Mouse (Mus musculus): ENCODE results near the gene Ybx2. TPM values are rescaled to one million over a fixed set of nuclear protein-coding genes. Genes with fewer than 3 reads are reported as not detected.

Gene Ybx2
- polyA plus RNA-seq (2015; fragmentation: Nextera tagmentation; extraction: Ambion mirVana) = 3.5 and 5.2 TPM in 2 replicates

DNA sequence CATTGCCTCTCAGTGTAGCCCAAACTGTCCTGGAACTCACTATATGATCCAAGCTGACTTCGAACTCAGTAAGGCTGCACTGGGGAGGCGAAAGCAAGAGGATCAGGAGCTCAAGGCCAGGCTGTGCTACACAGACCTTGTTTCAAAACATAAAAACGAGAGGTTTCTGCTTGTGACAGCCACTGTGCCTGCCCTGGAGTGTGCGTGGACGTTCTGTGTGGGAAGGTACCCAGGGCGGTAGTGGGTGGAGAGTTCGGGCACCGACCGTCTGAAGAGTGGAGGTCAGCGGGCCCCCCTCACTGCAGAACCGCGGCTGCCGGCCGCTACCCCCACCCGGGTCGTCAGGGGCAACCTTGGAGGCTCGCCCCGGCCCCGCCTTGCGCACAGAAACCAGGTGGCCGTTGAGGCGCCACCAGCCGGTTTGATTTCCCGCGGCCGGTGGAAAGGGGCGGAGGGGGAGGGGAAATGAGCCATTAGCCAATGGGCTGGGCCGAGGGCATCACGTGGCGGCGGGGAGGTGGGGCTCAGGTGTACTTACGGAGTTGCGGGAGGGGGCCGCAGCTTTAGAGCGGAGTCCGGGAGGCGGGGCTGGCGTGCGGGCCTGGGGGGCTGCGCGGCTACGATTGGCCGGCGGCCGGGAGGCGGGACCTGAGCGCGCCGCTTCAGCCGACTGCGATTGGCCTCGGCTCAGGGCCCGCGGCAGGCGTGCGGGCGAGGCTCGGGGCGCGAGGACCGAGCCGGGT, at the start of gene Ybx2:
TSS of gene Ybx2 (plus strand) at position 660 of the 743 bp plus-strand sequence.

GRCm38 (mm10) chr11:69895291-69895690, 40.3 kb upstream of the Ybx2 start, which contains the start of gene Acap1:
Acap1 (minus strand) TSS chr11:69895539.

GRCm38 (mm10) chr11:69900471-69901405, 34.9 kb upstream of the Ybx2 start, which contains the start of the genes 2810408A11Rik and Neurl4:
2810408A11Rik (minus strand) TSS chr11:69900987.
Neurl4 (plus strand) TSS chr11:69901072.

DNA sequence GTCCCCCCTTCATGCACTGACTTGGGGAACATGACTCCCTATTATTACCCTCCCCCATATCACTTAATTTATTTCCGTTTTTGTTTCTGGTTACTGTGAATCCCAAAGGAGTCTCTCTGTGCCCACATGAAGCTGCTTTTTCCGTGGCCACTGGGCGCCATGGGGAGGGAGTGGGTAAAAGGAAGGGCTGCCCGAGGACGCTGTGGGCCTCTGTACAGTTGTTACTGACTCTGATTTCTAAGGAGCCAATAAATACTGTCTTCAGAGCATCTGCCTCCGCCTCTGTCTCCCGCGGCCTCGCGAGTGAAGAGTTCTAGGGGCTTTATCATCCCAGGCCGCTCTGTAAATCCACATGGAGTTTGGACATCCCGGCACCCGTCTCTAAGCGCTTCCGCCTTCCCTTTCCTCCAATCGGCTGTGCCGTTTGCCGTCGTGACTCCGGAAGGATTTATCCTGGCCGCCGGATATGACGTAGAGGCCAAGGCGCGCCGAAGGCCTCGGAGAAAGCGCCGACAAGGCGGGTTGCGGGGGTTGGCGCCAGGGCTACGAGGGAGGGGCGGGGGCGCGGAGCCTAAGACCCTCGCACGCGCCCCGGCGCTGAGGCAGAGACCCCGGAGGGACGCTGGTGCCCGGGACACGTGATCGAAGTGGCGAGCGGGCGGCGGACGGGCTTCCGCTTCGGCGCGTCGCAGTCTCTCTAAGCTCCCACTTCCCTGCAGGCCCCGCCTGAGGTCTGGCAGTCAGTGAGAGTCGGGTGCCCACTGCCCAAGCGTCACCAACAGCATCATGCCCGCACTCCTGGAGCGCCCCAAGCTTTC, 21.8 kb upstream of the Ybx2 start, which contains the start of gene Gps2:
TSS of gene Gps2 (plus strand) at position 335 of the 818 bp plus-strand sequence.

DNA sequence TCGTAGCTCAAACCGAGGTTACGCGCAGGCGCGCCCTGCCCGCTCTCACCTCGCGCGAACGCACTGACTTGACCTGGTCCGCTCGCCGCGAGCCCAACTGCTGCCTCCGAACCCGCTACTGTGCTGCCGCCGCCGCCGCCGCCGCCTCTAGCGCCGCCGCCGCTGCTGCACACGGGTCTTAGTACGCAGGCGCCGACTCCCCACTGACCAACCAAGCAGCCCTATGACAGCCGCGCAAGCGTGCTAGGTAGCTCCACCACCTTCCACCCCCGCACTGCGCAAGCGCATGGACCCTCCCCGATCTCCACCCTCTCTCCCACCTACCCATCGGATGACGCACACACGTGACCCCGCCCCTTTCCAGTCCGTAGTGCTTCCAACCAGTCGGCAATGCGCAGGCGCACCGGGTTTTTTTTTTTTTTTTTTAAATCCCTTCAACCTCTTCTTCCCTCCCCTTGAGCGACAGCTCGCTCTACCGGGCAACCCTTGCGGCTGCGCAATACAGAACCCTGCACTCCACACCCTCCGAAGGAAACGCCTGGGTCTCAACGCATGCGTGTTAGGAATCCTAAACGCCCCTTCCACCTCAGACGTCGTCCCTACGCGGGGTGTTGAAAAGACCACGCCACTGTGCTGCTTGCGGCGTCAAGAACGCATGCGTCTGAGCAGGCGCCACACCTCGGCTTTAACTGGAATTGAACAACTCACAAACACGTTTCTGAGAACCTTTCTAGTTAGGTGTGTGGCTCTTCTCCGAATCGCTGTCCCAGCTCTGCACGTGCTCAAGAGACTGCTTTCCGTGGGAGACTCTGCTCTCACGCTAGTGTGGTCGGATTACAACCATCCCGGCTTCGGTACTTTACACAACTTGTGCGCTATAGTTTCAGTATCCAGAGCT, 14.2 kb upstream of the Ybx2 start, which contains the start of gene Eif5a:
TSS of gene Eif5a (minus strand) at position 845 of the 898 bp plus-strand sequence.

GRCm38 (mm10) chr11:69948066-69948762, 12.6 kb downstream of the Ybx2 start, which contains the start of gene Slc2a4:
Slc2a4 (minus strand) TSS chr11:69948188.

DNA sequence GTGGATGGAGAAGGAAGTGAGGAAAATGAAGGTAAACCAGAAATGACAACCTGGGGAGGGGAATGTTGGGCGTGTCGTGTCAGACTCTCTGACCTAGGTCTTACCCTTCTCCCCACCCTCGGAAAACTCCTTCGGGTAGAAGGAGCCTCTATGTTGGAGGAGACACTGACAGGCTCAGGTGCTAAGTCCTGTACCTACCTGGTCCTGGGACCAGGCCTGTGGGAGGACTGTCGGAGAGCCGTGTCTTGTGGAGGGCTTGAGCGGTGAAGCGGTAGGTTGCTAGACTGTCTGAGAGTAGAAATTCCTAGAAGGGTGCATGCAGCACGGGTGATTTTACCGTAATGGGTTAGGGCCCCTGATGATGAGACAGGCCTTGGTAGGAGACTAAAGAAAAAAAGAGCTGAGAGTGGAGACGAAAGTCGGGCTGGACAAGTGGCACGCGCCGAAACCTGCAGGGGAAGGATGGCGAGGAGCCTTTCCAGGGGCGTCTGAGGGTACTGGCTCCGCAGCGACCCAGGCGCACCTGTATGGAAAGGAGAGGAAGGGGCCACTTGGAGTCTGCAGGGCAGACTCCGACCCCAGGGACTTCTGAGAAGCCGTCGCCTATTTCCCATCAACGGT, 29.2 kb downstream of the Ybx2 start, which contains the start of gene Cldn7:
TSS of gene Cldn7 (plus strand) at position 130 of the 621 bp plus-strand sequence.

GRCm38 (mm10) chr11:69981141-69981762, 45.7 kb downstream of the Ybx2 start, which contains the start of gene Ctdnep1:
Ctdnep1 (plus strand) TSS chr11:69981156.

GRCm38 (mm10) chr11:69982225-69982624, 46.6 kb downstream of the Ybx2 start, which contains the start of gene Elp5:
Elp5 (minus strand) TSS chr11:69982517.

Small RNAs within 50 kb of the gene (microRNA-seq; reads per million reads assigned to microRNA genes)
- not detected for gene Gm44349

Other genes with a start within 250 kb of the Ybx2 start
- 7.0 TPM in 2 replicates for gene Tnfsf12, start 239.9 kb upstream of the Ybx2 start, polyA plus RNA-seq (2015; fragmentation: Nextera tagmentation; extraction: Ambion mirVana)
- gene Tnfsfm13, start 239.7 kb upstream of the Ybx2 start, polyA plus RNA-seq (2015; fragmentation: Nextera tagmentation; extraction: Ambion mirVana) = 1.3 and 3.3 TPM in 2 replicates
- 9.6 and 10.9 TPM in 2 replicates for gene Polr2a, start 177.2 kb upstream of the Ybx2 start, polyA plus RNA-seq (2015; fragmentation: Nextera tagmentation; extraction: Ambion mirVana)
- gene Slc35g3, start 173.8 kb upstream of the Ybx2 start, polyA plus RNA-seq (2015; fragmentation: Nextera tagmentation; extraction: Ambion mirVana) = 0.09 and 0.15 TPM in 2 replicates
- 4.9 and 6.8 TPM in 2 replicates for gene Zbtb4, start 169.9 kb upstream of the Ybx2 start, polyA plus RNA-seq (2015; fragmentation: Nextera tagmentation; extraction: Ambion mirVana)
- 1.3 and 1.5 TPM in 2 replicates for gene Chrnb1, start 139.9 kb upstream of the Ybx2 start, polyA plus RNA-seq (2015; fragmentation: Nextera tagmentation; extraction: Ambion mirVana)
- gene Fgf11, start 133.9 kb upstream of the Ybx2 start, polyA plus RNA-seq (2015; fragmentation: Nextera tagmentation; extraction: Ambion mirVana) = 7.1 and 8.5 TPM in 2 replicates
- gene Tmem102, start 130.2 kb upstream of the Ybx2 start, polyA plus RNA-seq (2015; fragmentation: Nextera tagmentation; extraction: Ambion mirVana) = 1.2 and 1.6 TPM in 2 replicates
- gene Gm39566, start 120.5 kb upstream of the Ybx2 start, polyA plus RNA-seq (2015; fragmentation: Nextera tagmentation; extraction: Ambion mirVana) = not detected in 2 replicates
- not detected in 2 replicates for gene Spem2, start 117.3 kb upstream of the Ybx2 start, polyA plus RNA-seq (2015; fragmentation: Nextera tagmentation; extraction: Ambion mirVana)
- gene Spem1, start 113.6 kb upstream of the Ybx2 start, polyA plus RNA-seq (2015; fragmentation: Nextera tagmentation; extraction: Ambion mirVana) = not detected in 2 replicates
- gene Nlgn2, start 98.0 kb upstream of the Ybx2 start, polyA plus RNA-seq (2015; fragmentation: Nextera tagmentation; extraction: Ambion mirVana) = 25.7 and 29.7 TPM in 2 replicates
- gene Tmem256, start 97.3 kb upstream of the Ybx2 start, polyA plus RNA-seq (2015; fragmentation: Nextera tagmentation; extraction: Ambion mirVana) = 452 and 485 TPM in 2 replicates
- 32.3 and 33.8 TPM in 2 replicates for gene Plscr3, start 89.4 kb upstream of the Ybx2 start, polyA plus RNA-seq (2015; fragmentation: Nextera tagmentation; extraction: Ambion mirVana)
- gene Tnk1, start 77.1 kb upstream of the Ybx2 start, polyA plus RNA-seq (2015; fragmentation: Nextera tagmentation; extraction: Ambion mirVana) = 0.15 TPM in 1 of 2 replicates, not detected in the other
- not detected in 2 replicates for gene Tmem95, start 57.8 kb upstream of the Ybx2 start, polyA plus RNA-seq (2015; fragmentation: Nextera tagmentation; extraction: Ambion mirVana)
- 2.1 and 2.2 TPM in 2 replicates for gene Kctd11, start 54.4 kb upstream of the Ybx2 start, polyA plus RNA-seq (2015; fragmentation: Nextera tagmentation; extraction: Ambion mirVana)
- gene Acap1, start 40.3 kb upstream of the Ybx2 start, polyA plus RNA-seq (2015; fragmentation: Nextera tagmentation; extraction: Ambion mirVana) = 0.10 and 0.15 TPM in 2 replicates
- gene 2810408A11Rik, start 34.8 kb upstream of the Ybx2 start, polyA plus RNA-seq (2015; fragmentation: Nextera tagmentation; extraction: Ambion mirVana) = 3.0 and 3.2 TPM in 2 replicates
- gene Neurl4, start 34.7 kb upstream of the Ybx2 start, polyA plus RNA-seq (2015; fragmentation: Nextera tagmentation; extraction: Ambion mirVana) = 13.0 and 19.0 TPM in 2 replicates
- 48.2 and 58.8 TPM in 2 replicates for gene Gps2, start 21.9 kb upstream of the Ybx2 start, polyA plus RNA-seq (2015; fragmentation: Nextera tagmentation; extraction: Ambion mirVana)
- gene Eif5a, start 13.8 kb upstream of the Ybx2 start, polyA plus RNA-seq (2015; fragmentation: Nextera tagmentation; extraction: Ambion mirVana) = 1,029 and 1,041 TPM in 2 replicates
- 8.9 and 9.0 TPM in 2 replicates for gene Slc2a4, start 12.4 kb downstream of the Ybx2 start, polyA plus RNA-seq (2015; fragmentation: Nextera tagmentation; extraction: Ambion mirVana)
- gene Cldn7, start 29.0 kb downstream of the Ybx2 start, polyA plus RNA-seq (2015; fragmentation: Nextera tagmentation; extraction: Ambion mirVana) = not detected in 2 replicates
- 32.8 and 41.1 TPM in 2 replicates for gene Ctdnep1, start 45.4 kb downstream of the Ybx2 start, polyA plus RNA-seq (2015; fragmentation: Nextera tagmentation; extraction: Ambion mirVana)
- gene Elp5, start 46.7 kb downstream of the Ybx2 start, polyA plus RNA-seq (2015; fragmentation: Nextera tagmentation; extraction: Ambion mirVana) = 161 and 162 TPM in 2 replicates
- 532 and 552 TPM in 2 replicates for gene Gabarap, start 55.3 kb downstream of the Ybx2 start, polyA plus RNA-seq (2015; fragmentation: Nextera tagmentation; extraction: Ambion mirVana)
- 41.5 and 47.4 TPM in 2 replicates for gene Phf23, start 60.0 kb downstream of the Ybx2 start, polyA plus RNA-seq (2015; fragmentation: Nextera tagmentation; extraction: Ambion mirVana)
- 16.9 and 19.7 TPM in 2 replicates for gene Dvl2, start 64.8 kb downstream of the Ybx2 start, polyA plus RNA-seq (2015; fragmentation: Nextera tagmentation; extraction: Ambion mirVana)
- gene Acadvl, start 79.6 kb downstream of the Ybx2 start, polyA plus RNA-seq (2015; fragmentation: Nextera tagmentation; extraction: Ambion mirVana) = 67.1 and 67.9 TPM in 2 replicates
- gene Dlg4, start 81.1 kb downstream of the Ybx2 start, polyA plus RNA-seq (2015; fragmentation: Nextera tagmentation; extraction: Ambion mirVana) = 23.8 and 24.9 TPM in 2 replicates
- 4.8 and 7.3 TPM in 2 replicates for gene Asgr1, start 118.3 kb downstream of the Ybx2 start, polyA plus RNA-seq (2015; fragmentation: Nextera tagmentation; extraction: Ambion mirVana)
- gene Asgr2, start 156.8 kb downstream of the Ybx2 start, polyA plus RNA-seq (2015; fragmentation: Nextera tagmentation; extraction: Ambion mirVana) = 0.28 TPM in 1 of 2 replicates, not detected in the other
- gene Mgl2, start 194.5 kb downstream of the Ybx2 start, polyA plus RNA-seq (2015; fragmentation: Nextera tagmentation; extraction: Ambion mirVana) = 0.69 and 0.70 TPM in 2 replicates
- gene Clec10a, start 220.4 kb downstream of the Ybx2 start, polyA plus RNA-seq (2015; fragmentation: Nextera tagmentation; extraction: Ambion mirVana) = 0.71 and 2.0 TPM in 2 replicates

Data from neural tube, postnatal 0 days (tissue).